In the genomic region with DNA sequence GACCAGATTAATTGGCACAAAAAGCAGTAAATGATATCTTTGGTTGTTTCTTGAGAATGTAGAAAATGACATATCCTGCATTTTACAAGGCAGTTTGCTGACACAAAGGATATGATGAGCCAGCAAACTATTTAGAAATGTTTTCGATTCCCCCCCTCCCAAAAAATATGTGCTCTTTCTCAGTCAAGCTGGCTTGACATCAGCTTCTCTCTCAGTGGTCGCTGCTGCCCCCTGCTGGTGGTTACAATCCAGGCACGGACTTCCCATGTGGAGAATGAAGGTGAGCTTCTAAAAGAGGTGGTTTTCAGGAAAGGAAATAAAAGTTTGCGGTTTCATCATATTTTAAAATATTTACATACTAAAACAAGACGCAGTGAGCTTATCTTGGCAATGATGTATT, we compare ENCODE assay signal across 8 mouse cellular contexts.
DNase-seq lines count a peak whose midpoint lies in the region; TF ChIP-seq lines count a peak whose summit lies in the region.

No protein-coding gene starts in this region.

- H3K4me3 ChIP-seq in small intestine, adult 2 months (ENCODE audit: low read depth, low read length): no peak overlapping the region

- DNase-seq in 416B (ENCODE audit: low read depth): peak; percentile 49
- peak; percentile 91 for DNase-seq in NIH3T3 (ENCODE audit: low read depth)
- peak; percentile 89 for DNase-seq in cerebellum, adult 9-10 months
- DNase-seq in gastrocnemius, postnatal 14 days: peak; percentile 72
- DNase-seq in layer of hippocampus, adult 8-10 months (ENCODE audit: low spot score in 2 of 2): peak; percentile 22 to 76
- DNase-seq in lung, postnatal 36 days: peak; percentile 79
- no peak for DNase-seq in T-cell, adult 2 months (ENCODE audit: low spot score)

- H3K27ac ChIP-seq in small intestine, adult 2 months (ENCODE audit: insufficient read depth, low read depth, low read length): no peak overlapping the region

- WGBS in small intestine, adult 2 months: 10% methylated on average over 5 of the region's 5 CpGs

- intact Hi-C loops in gastrocnemius, postnatal 14 days (cut with DNase I; ENCODE audit: low total_unique reads): loop anchor here (2.0 to 5.0 kb wide), 2 partner anchors 69 to 167 kb away; a partner anchor contains a TSS

- H3K27me3 ChIP-seq in small intestine, adult 2 months (ENCODE audit: control insufficient read depth, insufficient read depth, low read length): no peaks in the 10 kb centered on the region; the same call in 1 of the 2 replicates

- no peak for TF ChIP-seq POLR2A in small intestine, adult 2 months (IDR thresholded peaks at IDR 0.05; ENCODE audit: low read depth, low read length)

- peak; percentile 85; the same call in 1 of the 2 replicates for TF ChIP-seq CTCF in small intestine, adult 2 months (IDR thresholded peaks at IDR 0.05; ENCODE audit: extremely low read depth, insufficient read length, insufficient replicate concordance, low read depth, low read length)

- no peaks in the 10 kb centered on the region for H3K4me1 ChIP-seq in small intestine, adult 2 months (ENCODE audit: control insufficient read depth, insufficient read depth, insufficient read length, low read length)

- H3K36me3 ChIP-seq in small intestine, adult 2 months (ENCODE audit: control insufficient read depth, insufficient read depth, low read length): no peaks in the 10 kb centered on the region
